Mouse (Mus musculus) embryonic facial prominence, embryonic 15.5 days (tissue): Measurements from ENCODE around the gene Slc41a3. TPM values are rescaled to one million over a fixed set of nuclear protein-coding genes. Genes with fewer than 3 reads are reported as not detected.

Experiments
- ATAC-seq: fragments of 200-750 bp; cut with Nextera tagmentation; 2 replicates; pipeline ENCODE4 v1.8.0; 2017; ENCODE audit warnings: low read depth, moderate TSS enrichment; ENCODE audit not compliant: insufficient number of reproducible peaks, low FRiP score, low TSS enrichment
- H3K27ac ChIP-seq: fragments of 300-500 bp; sonication (generic); replicated peaks from 2 replicates; pipeline ENCODE4 v1.5.1; 2015; ENCODE audit warnings: mild to moderate bottlenecking, inconsistent platforms
- H3K27me3 ChIP-seq: fragments of 300-500 bp; sonication (generic); 2 replicates; pipeline ENCODE4 v1.6.1; 2015; ENCODE audit warnings: inconsistent platforms
- H3K36me3 ChIP-seq: fragments of 300-500 bp; sonication (generic); 2 replicates; pipeline ENCODE4 v1.6.1; 2015; ENCODE audit warnings: mild to moderate bottlenecking, inconsistent platforms
- H3K4me1 ChIP-seq: fragments of 300-500 bp; sonication (generic); 2 replicates; pipeline ENCODE4 v1.6.1; 2015; ENCODE audit warnings: inconsistent platforms
- H3K4me2 ChIP-seq: fragments of 300-500 bp; sonication (generic); replicated peaks from 2 replicates; pipeline ENCODE4 v1.6.1; 2015; ENCODE audit warnings: mild to moderate bottlenecking, inconsistent platforms
- H3K4me3 ChIP-seq: fragments of 300-500 bp; sonication (generic); replicated peaks from 2 replicates; pipeline ENCODE4 v1.5.1; 2015; ENCODE audit warnings: mild to moderate bottlenecking, inconsistent platforms
- H3K9ac ChIP-seq: fragments of 300-500 bp; sonication (generic); 2 replicates; pipeline ENCODE4 v1.6.1; 2015; ENCODE audit warnings: inconsistent platforms
- H3K9me3 ChIP-seq: fragments of 300-500 bp; sonication (generic); replicated peaks from 2 replicates; pipeline ENCODE4 v1.6.1; 2016; ENCODE audit warnings: inconsistent platforms
- WGBS: fragments of 180-500 bp; shearing (Covaris S2); methylation state at CpG from one replicate; pipeline ENCODE4 v1.1.7; 2015; 5-methylcytosine and 5-hydroxymethylcytosine counted together
- microRNA-seq: library from miRNA; unstranded; fragments of <30 nt; microRNA quantifications from one replicate; pipeline ENCODE4, GENCODE M21; 2016; ENCODE audit warnings: borderline number of aligned reads
- polyA plus RNA-seq: library from polyadenylated mRNA; unstranded; fragments of >200 nt; fragmentation: Nextera tagmentation; extraction: Ambion mirVana; gene quantifications from 2 replicates; pipeline ENCODE4 v1.2.1, GENCODE M21; 2015

The Slc41a3 gene
- polyA plus RNA-seq, 1 experiment from 2014 or later = 6.1 TPM

GRCm38 (mm10) chr6:90686812-90687211, 82.3 kb downstream of the Slc41a3 start:
- no peak overlapping the region for H3K27ac ChIP-seq
- peaks cover 37% of the 10 kb centered on the region for H3K36me3 ChIP-seq
- no peaks in the 10 kb centered on the region for H3K27me3 ChIP-seq
- H3K4me2 ChIP-seq = no peak overlapping the region
- no peaks in the 10 kb centered on the region for H3K9me3 ChIP-seq
- H3K4me1 ChIP-seq = peaks cover 43% of the 10 kb centered on the region
- no peak overlapping the region for H3K9ac ChIP-seq
- H3K4me3 ChIP-seq = no peak overlapping the region
- WGBS = 79% methylated on average over 1 of the region's 1 CpGs
- no peak for ATAC-seq

- Histone ChIP-seq H3K36me3 (peaks cover 46% of the 10 kb centered on the region), H3K27me3 (no peaks in the 10 kb centered on the region), H3K4me3 (no peak overlapping the region), H3K4me1 (peaks cover 41% of the 10 kb centered on the region), H3K27ac (no peak overlapping the region; the same call in 1 of the 2 replicates), H3K9me3 (no peaks in the 10 kb centered on the region), H3K4me2 (no peak overlapping the region), H3K9ac (no peak overlapping the region)
- ATAC-seq = no peak
- WGBS = 94% methylated on average over 6 of the region's 6 CpGs
Measured at GRCm38 (mm10) chr6:90688003-90688402, 83.5 kb downstream of the Slc41a3 start.

DNA sequence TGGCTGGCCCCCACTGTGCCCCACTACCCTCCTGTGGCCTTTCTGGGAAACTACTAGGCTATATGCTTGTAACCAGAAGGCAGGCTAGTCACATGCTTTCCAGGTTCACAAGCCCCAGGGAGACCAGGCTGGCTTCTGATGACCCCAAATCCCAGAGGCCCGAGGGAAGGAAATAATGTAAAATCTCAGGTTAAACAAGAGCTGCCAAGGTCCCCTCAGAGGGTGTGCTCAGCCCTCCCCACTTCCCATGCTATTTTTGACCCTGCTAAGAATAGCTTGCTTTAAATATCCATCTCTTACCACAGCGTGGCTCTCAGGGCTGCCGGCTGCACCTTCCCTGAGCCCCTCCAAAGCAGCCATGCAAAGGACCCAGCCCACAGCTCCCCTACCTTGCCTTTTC, 84.2 kb downstream of the Slc41a3 start:
- peak; percentile 11; the same call in 1 of the 2 replicates for ATAC-seq

DNA sequence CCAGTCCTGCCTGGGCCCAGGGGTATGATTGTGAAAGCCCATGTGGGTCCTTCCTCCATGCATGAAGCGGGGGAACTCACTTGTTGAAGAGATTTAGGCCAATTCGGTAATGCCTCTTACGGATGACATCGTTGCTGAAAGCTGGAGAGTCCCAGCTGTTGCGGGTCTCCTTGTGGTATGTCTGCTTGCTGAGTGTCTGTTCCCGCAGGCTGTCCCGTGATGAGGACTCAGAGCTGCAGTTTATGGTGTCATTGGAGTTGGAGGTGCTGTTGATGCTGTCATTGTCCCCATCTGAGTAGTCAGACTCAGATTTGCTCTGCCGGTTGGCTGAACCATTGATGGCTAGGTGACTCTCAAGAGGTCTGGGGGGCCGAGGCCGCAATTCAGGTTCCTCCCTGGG, 85.0 kb downstream of the Slc41a3 start:
- ATAC-seq = no peak
- WGBS = 77% methylated on average over 10 of the region's 10 CpGs
- peaks cover 61% of the 10 kb centered on the region for H3K36me3 ChIP-seq

More for the DNA sequence above, 84.2 kb downstream of the Slc41a3 start:
- Histone ChIP-seq H3K4me2 (no peak overlapping the region), H3K36me3 (peaks cover 54% of the 10 kb centered on the region), H3K9me3 (no peaks in the 10 kb centered on the region), H3K4me3 (no peak overlapping the region), H3K27me3 (no peaks in the 10 kb centered on the region), H3K9ac (no peak overlapping the region), H3K27ac (no peak overlapping the region; the same call in 1 of the 2 replicates), H3K4me1 (peaks cover 39% of the 10 kb centered on the region)
- 45% methylated on average over 3 of the region's 3 CpGs for WGBS

DNA sequence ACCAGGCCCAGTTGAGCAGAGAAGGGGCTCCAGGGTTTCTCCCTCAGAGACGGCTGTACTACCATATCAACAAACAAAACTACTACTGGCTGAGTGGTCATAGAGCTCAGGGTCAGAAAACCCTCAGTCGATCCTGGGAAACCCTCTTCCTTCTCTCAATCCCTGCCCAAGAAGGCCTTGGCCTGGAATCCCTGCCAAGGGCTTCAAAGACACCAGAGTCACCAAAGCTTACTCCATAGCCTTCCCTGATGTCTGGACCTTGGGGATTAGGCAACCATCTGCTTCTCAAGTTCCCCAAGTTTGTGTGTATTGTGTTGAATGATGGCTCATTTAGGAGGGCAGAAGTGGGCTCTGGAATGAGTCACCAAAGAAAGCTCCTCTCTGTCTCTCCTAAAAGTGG, 87.4 kb downstream of the Slc41a3 start:
- no peak overlapping the region for H3K27ac ChIP-seq
- no peaks in the 10 kb centered on the region for H3K27me3 ChIP-seq
- peaks cover 28% of the 10 kb centered on the region for H3K4me1 ChIP-seq
- H3K4me3 ChIP-seq = no peak overlapping the region
- H3K4me2 ChIP-seq = no peak overlapping the region
- H3K9me3 ChIP-seq = no peaks in the 10 kb centered on the region
- ATAC-seq = no peak
- H3K36me3 ChIP-seq = peaks cover 65% of the 10 kb centered on the region
- H3K9ac ChIP-seq = no peak overlapping the region
- 92% methylated on average over 2 of the region's 2 CpGs for WGBS

More for the DNA sequence above, 85.0 kb downstream of the Slc41a3 start:
- no peaks in the 10 kb centered on the region for H3K9me3 ChIP-seq
- no peaks in the 10 kb centered on the region for H3K27me3 ChIP-seq
- H3K4me2 ChIP-seq = no peak overlapping the region
- peaks cover 31% of the 10 kb centered on the region for H3K4me1 ChIP-seq
- 0 out of 2 replicates have a peak overlapping the region, but pooled peaks have one; percentile 1 for H3K27ac ChIP-seq
- no peak overlapping the region for H3K9ac ChIP-seq
- H3K4me3 ChIP-seq = no peak overlapping the region

DNA sequence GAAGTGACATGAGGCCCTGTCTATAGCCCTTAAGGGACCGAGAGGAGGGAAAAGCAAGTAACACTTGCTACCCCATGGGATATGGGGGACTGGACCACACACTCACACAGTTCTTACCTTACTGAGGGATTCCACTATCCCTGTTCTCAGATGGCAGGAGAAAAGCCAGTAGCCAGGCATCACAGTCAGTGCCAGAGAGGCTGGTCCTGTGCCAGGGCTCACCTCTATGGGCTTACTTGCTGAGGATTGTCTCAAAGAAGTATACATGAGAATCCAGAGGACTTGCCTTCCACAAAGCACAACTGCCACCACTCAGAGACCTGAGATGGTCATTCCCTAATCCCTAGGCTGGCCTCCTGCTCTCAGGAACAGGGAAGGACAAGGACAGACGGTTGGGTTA, 87.9 kb downstream of the Slc41a3 start:
- H3K4me2 ChIP-seq = no peak overlapping the region
- no peak overlapping the region for H3K9ac ChIP-seq
- no peaks in the 10 kb centered on the region for H3K27me3 ChIP-seq
- no peak overlapping the region for H3K4me3 ChIP-seq
- H3K27ac ChIP-seq = no peak overlapping the region
- ATAC-seq = no peak
- no peaks in the 10 kb centered on the region for H3K9me3 ChIP-seq
- H3K4me1 ChIP-seq = peaks cover 28% of the 10 kb centered on the region
- 81% methylated on average over 2 of the region's 2 CpGs for WGBS
- peaks cover 65% of the 10 kb centered on the region for H3K36me3 ChIP-seq

- Histone ChIP-seq H3K27me3 (no peaks in the 10 kb centered on the region), H3K4me1 (peaks cover 40% of the 10 kb centered on the region), H3K9ac (no peak overlapping the region), H3K36me3 (peaks cover 38% of the 10 kb centered on the region), H3K4me2 (no peak overlapping the region), H3K4me3 (no peak overlapping the region), H3K9me3 (no peaks in the 10 kb centered on the region), H3K27ac (0 out of 2 replicates have a peak overlapping the region, but pooled peaks have one; percentile 11)
- 55% methylated on average over 1 of the region's 1 CpGs for WGBS
- ATAC-seq = no peak
Measured at GRCm38 (mm10) chr6:90695754-90696153, 91.2 kb downstream of the Slc41a3 start.

Small RNA genes lying within 50 kb of the gene (microRNA-seq; reads per million reads assigned to microRNA genes)
- gene Gm24816 = not detected

Other genes starting within 250 kb of the Slc41a3 start
- gene Zxdc, start 235.2 kb upstream of the Slc41a3 start, polyA plus RNA-seq = 9.5 and 9.9 TPM in 2 replicates
- 1.4 and 1.7 TPM in 2 replicates for gene Cfap100, start 175.9 kb upstream of the Slc41a3 start, polyA plus RNA-seq
- 6.8 and 7.1 TPM in 2 replicates for gene Klf15, start 142.1 kb upstream of the Slc41a3 start, polyA plus RNA-seq
- gene Aldh1l1, start 118.3 kb upstream of the Slc41a3 start, polyA plus RNA-seq = 2.0 and 2.1 TPM in 2 replicates